Mouse (Mus musculus) retina, postnatal 7 days (tissue): ENCODE results near the gene Anxa8.

ENCODE experiments used
- DNase-seq: peaks from one replicate; pipeline ENCODE4 v3.0.0-alpha.2; 2012; ENCODE audit warnings: low read depth, low spot score

The Anxa8 gene

GRCm38 (mm10) chr14:34085731-34086130, at the start of gene Anxa8:
Gene Anxa8 (plus strand): TSS chr14:34085981.
- DNase-seq = no peak

GRCm38 (mm10) chr14:34041241-34041640, 44.5 kb upstream of the Anxa8 start:
- no peak for DNase-seq

- DNase-seq = no peak
Observed at GRCm38 (mm10) chr14:34043341-34043740, 42.4 kb upstream of the Anxa8 start.

GRCm38 (mm10) chr14:34050101-34050779, 35.5 kb upstream of the Anxa8 start:
- DNase-seq = no peak

GRCm38 (mm10) chr14:34052516-34052915, 33.3 kb upstream of the Anxa8 start, which contains the start of gene Antxrl:
Gene Antxrl (plus strand): TSS chr14:34052707.
- DNase-seq = no peak

- no peak for DNase-seq
Observed at GRCm38 (mm10) chr14:34071665-34072064, 14.1 kb upstream of the Anxa8 start.

- no peak for DNase-seq
Observed at GRCm38 (mm10) chr14:34075346-34075745, 10.4 kb upstream of the Anxa8 start.

GRCm38 (mm10) chr14:34077222-34077621, 8.6 kb upstream of the Anxa8 start:
- DNase-seq = no peak

GRCm38 (mm10) chr14:34078293-34078692, 7.5 kb upstream of the Anxa8 start:
- DNase-seq = no peak

- DNase-seq = peak; percentile 79
Observed at GRCm38 (mm10) chr14:34080321-34080997, 5.3 kb upstream of the Anxa8 start.

GRCm38 (mm10) chr14:34086806-34087205, 1.0 kb downstream of the Anxa8 start:
- DNase-seq = no peak

GRCm38 (mm10) chr14:34087856-34088398, 2.1 kb downstream of the Anxa8 start:
- DNase-seq = no peak

- no peak for DNase-seq
Observed at GRCm38 (mm10) chr14:34089796-34090195, 4.0 kb downstream of the Anxa8 start.

- DNase-seq = no peak
Observed at GRCm38 (mm10) chr14:34091475-34091874, 5.7 kb downstream of the Anxa8 start.

- no peak for DNase-seq
Observed at GRCm38 (mm10) chr14:34092856-34093255, 7.1 kb downstream of the Anxa8 start.

- DNase-seq = no peak
Observed at GRCm38 (mm10) chr14:34096161-34096560, 10.4 kb downstream of the Anxa8 start.

GRCm38 (mm10) chr14:34102601-34103000, 16.8 kb downstream of the Anxa8 start, which contains the start of gene A630023A22Rik:
Gene A630023A22Rik (minus strand): TSS chr14:34102754.
- DNase-seq = no peak

GRCm38 (mm10) chr14:34103855-34104254, 18.1 kb downstream of the Anxa8 start:
- DNase-seq = no peak

GRCm38 (mm10) chr14:34104892-34105291, 19.1 kb downstream of the Anxa8 start:
- DNase-seq = peak; percentile 58

- DNase-seq = peak; percentile 23
Observed at GRCm38 (mm10) chr14:34106389-34107062, 20.7 kb downstream of the Anxa8 start.

GRCm38 (mm10) chr14:34107594-34107993, 21.8 kb downstream of the Anxa8 start:
- DNase-seq = no peak

- no peak for DNase-seq
Observed at GRCm38 (mm10) chr14:34114311-34114710, 28.5 kb downstream of the Anxa8 start.
